In the genomic region with DNA sequence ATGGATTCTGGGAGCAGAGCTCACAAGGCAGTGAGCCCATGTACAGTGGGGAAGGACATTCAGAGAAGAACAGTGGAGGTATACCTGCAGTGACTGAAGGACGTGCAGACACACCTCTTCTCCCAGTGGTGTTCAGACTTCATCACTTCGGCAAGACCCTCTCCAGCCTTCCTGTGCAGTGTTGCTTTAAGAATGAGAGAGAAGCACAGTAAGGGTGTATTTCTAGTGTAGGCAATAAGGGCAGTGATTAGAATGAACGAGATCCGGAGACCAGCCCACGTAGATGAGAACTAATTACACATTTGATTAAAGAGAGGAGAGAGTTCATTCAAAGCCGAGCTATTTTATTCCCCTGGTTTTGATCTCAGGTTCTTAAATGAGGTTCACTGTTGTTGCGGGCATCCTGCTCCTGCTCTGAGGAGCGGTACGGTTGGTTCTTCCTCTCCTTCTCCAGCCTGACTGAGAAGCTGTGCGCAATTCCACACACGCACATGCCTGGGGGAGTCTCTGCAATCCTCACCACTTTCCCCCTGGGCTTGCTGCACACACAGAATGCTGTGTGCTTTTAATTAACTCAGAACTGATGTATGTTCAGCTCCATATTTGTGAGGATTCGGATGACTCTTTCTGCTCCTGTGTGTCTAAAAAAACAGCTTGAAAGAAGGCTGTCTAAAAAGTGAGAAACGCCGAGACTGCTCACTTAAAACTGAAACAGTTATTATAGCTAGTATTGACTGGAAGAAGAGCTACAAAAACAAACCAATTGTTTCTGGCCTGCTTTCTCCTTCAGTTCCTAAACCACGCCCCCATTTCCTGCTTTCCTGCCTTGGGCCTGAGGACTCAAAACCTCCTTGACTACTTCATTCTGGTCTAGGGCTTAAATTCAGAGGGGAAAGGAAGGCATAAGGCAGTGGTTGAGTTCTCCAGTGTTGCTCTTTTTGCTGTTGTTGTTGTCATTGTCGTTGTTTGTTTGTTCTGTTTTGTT, we compare ENCODE assay signal across 9 mouse cellular contexts.
A peak's percentile ranks its signal among the peaks of the same experiment; 100 is the strongest.
DNase-seq lines count a peak whose midpoint lies in the region; ATAC-seq and TF ChIP-seq lines count a peak whose summit lies in the region.
"Had no signal": no experiment of that assay in that cellular context is flagged by ENCODE, and none has a peak within 500 bp of the region (broad histone marks: within the 10 kb centered on the region; RNA-seq: fewer than 3 reads in every experiment).

No protein-coding gene starts in this region.

- TF ChIP-seq EP300 in heart, adult 2 months (IDR thresholded peaks at IDR 0.05; ENCODE audit: insufficient read depth, low read depth, low read length), result no peak

- ATAC-seq in neural tube, embryonic 11.5 days (ENCODE audit: insufficient read depth, low FRiP score, low TSS enrichment), result no peak
- ATAC-seq in kidney, embryonic 15.5 days (replicated peaks; ENCODE audit: low FRiP score), result no peak; the same call in 1 of the 2 replicates
- peak; percentile 68 for ATAC-seq in neural tube, embryonic 15.5 days (ENCODE audit: low FRiP score)

- H3K36me3 ChIP-seq in neural tube, embryonic 11.5 days (ENCODE audit: control insufficient read depth, insufficient read depth, low read length), result no peaks in the 10 kb centered on the region
- H3K36me3 ChIP-seq in heart, adult 2 months (ENCODE audit: control insufficient read depth, insufficient read depth, low read length), result peaks cover 4% of the 10 kb centered on the region; the same call in 1 of the 2 replicates
- no peaks in the 10 kb centered on the region for H3K36me3 ChIP-seq in kidney, embryonic 15.5 days
- no peaks in the 10 kb centered on the region for H3K36me3 ChIP-seq in neural tube, embryonic 15.5 days
- H3K36me3 ChIP-seq: liver, embryonic 15.5 days had no signal

- no peak for TF ChIP-seq CTCF in heart, adult 2 months (IDR thresholded peaks at IDR 0.05)

- intact Hi-C loops in heart, adult 2 months (cut with DNase I), result loop anchor here (2.0 kb wide), 1 partner anchor 26 kb away; no protein-coding TSS in a partner anchor

- peak; percentile 21 for DNase-seq in neural tube, embryonic 11.5 days (ENCODE audit: low spot score)
- DNase-seq in neural tube, embryonic 10.5 days (ENCODE audit: extremely low spot score, low spot score), result no peak
- peak in 1 of 2 experiments; percentile 41 for DNase-seq in heart, adult 2 months
- DNase-seq in adrenal gland, adult 8-10 months, result no peak
- no peak for DNase-seq in spleen, postnatal 4 days (ENCODE audit: low spot score in 2 of 2)
- DNase-seq in gastrocnemius, adult 8-10 months (ENCODE audit: low spot score in 2 of 2), result no peak

- no peak overlapping the region for H3K4me2 ChIP-seq in neural tube, embryonic 11.5 days (ENCODE audit: low read depth)
- no peak overlapping the region for H3K4me2 ChIP-seq in kidney, embryonic 15.5 days
- H3K4me2 ChIP-seq in neural tube, embryonic 15.5 days, result peak overlapping the region; percentile 33
- H3K4me2 ChIP-seq: liver, embryonic 15.5 days had no signal

- no peaks in the 10 kb centered on the region for H3K4me1 ChIP-seq in neural tube, embryonic 11.5 days (ENCODE audit: control insufficient read depth, insufficient read depth, low read length)
- H3K4me1 ChIP-seq in heart, adult 2 months (ENCODE audit: control insufficient read depth, insufficient read depth, low read length), result peaks cover 6% of the 10 kb centered on the region
- H3K4me1 ChIP-seq in kidney, embryonic 15.5 days, result peaks cover 14% of the 10 kb centered on the region
- H3K4me1 ChIP-seq in neural tube, embryonic 15.5 days, result peaks cover 12% of the 10 kb centered on the region
- H3K4me1 ChIP-seq: liver, embryonic 15.5 days had no signal

- no peaks in the 10 kb centered on the region for H3K9me3 ChIP-seq in neural tube, embryonic 11.5 days (ENCODE audit: control insufficient read depth, low read length)
- no peaks in the 10 kb centered on the region for H3K9me3 ChIP-seq in kidney, embryonic 15.5 days (replicated peaks)
- H3K9me3 ChIP-seq in neural tube, embryonic 15.5 days (replicated peaks), result no peaks in the 10 kb centered on the region
- H3K9me3 ChIP-seq: liver, embryonic 15.5 days had no signal

- no peaks in the 10 kb centered on the region for H3K27me3 ChIP-seq in neural tube, embryonic 11.5 days (ENCODE audit: control insufficient read depth, insufficient read depth, low read length)
- H3K27me3 ChIP-seq in heart, adult 2 months (ENCODE audit: control insufficient read depth, insufficient read depth, low read length), result no peaks in the 10 kb centered on the region
- H3K27me3 ChIP-seq in kidney, embryonic 15.5 days, result no peaks in the 10 kb centered on the region
- no peaks in the 10 kb centered on the region for H3K27me3 ChIP-seq in neural tube, embryonic 15.5 days (replicated peaks)
- H3K27me3 ChIP-seq: liver, embryonic 15.5 days had no signal

- H3K9ac ChIP-seq in neural tube, embryonic 11.5 days (ENCODE audit: low read length), result no peak overlapping the region
- peak overlapping the region; percentile 50 for H3K9ac ChIP-seq in heart, adult 2 months (ENCODE audit: low read depth, low read length)
- H3K9ac ChIP-seq in kidney, embryonic 15.5 days, result no peak overlapping the region
- H3K9ac ChIP-seq in neural tube, embryonic 15.5 days (replicated peaks), result no peak overlapping the region
- H3K9ac ChIP-seq: liver, embryonic 15.5 days had no signal

- no peak overlapping the region for H3K4me3 ChIP-seq in neural tube, embryonic 11.5 days (ENCODE audit: low read depth, low read length)
- peak overlapping the region; percentile 15; the same call in 1 of the 2 replicates for H3K4me3 ChIP-seq in heart, adult 2 months
- no peak overlapping the region for H3K4me3 ChIP-seq in kidney, embryonic 15.5 days (replicated peaks)
- H3K4me3 ChIP-seq in neural tube, embryonic 15.5 days (replicated peaks), result no peak overlapping the region
- H3K4me3 ChIP-seq: liver, embryonic 15.5 days had no signal

- 77% methylated on average over 16 of the region's 16 CpGs for WGBS in neural tube, embryonic 11.5 days
- 38% methylated on average over 16 of the region's 16 CpGs for WGBS in heart, adult 2 months
- 50% methylated on average over 16 of the region's 16 CpGs for WGBS in kidney, embryonic 15.5 days
- 53% methylated on average over 16 of the region's 16 CpGs for WGBS in neural tube, embryonic 15.5 days

- H3K27ac ChIP-seq in neural tube, embryonic 11.5 days (ENCODE audit: low read depth, low read length), result no peak overlapping the region
- H3K27ac ChIP-seq in heart, adult 2 months, result peak overlapping the region; percentile 82
- H3K27ac ChIP-seq in kidney, embryonic 15.5 days, result peak overlapping the region; percentile 57
- H3K27ac ChIP-seq in neural tube, embryonic 15.5 days (replicated peaks), result peak overlapping the region; percentile 29; the same call in 1 of the 2 replicates
- H3K27ac ChIP-seq: liver, embryonic 15.5 days had no signal

- no peak for TF ChIP-seq POLR2A in heart, adult 2 months (IDR thresholded peaks at IDR 0.05; ENCODE audit: insufficient read depth, low read depth, low read length)

- H3K79me2 ChIP-seq in heart, adult 2 months (replicated peaks; ENCODE audit: control insufficient read depth, insufficient read depth, low read length), result no peaks in the 10 kb centered on the region
